Comparison of ENCODE assay signal across 16 mouse cellular contexts in genomic region chr14:54214901-54215300, GRCm38 (mm10). TPM values are rescaled to one million over a fixed set of nuclear protein-coding genes. Genes with fewer than 3 reads are reported as not detected.
DNase-seq lines count a peak whose midpoint lies in the region; ATAC-seq and TF ChIP-seq lines count a peak whose summit lies in the region.
"Had no signal": no experiment of that assay in that cellular context is flagged by ENCODE, and none has a peak within 500 bp of the region (broad histone marks: within the 10 kb centered on the region; RNA-seq: fewer than 3 reads in every experiment).

No protein-coding gene starts in this region.

- no peaks in the 10 kb centered on the region for H3K36me3 ChIP-seq in heart, embryonic 15.5 days
- no peaks in the 10 kb centered on the region for H3K36me3 ChIP-seq in liver, adult 2 months (ENCODE audit: control insufficient read depth, insufficient read depth, low read length)
- H3K36me3 ChIP-seq: forebrain, embryonic 15.5 days; midbrain, embryonic 15.5 days had no signal

- H3K27ac ChIP-seq in heart, embryonic 15.5 days = peak overlapping the region; percentile 59
- H3K27ac ChIP-seq in liver, adult 2 months (replicated peaks; ENCODE audit: insufficient read depth, low read depth, low read length) = peak overlapping the region; percentile 31; the same call in 1 of the 2 replicates
- H3K27ac ChIP-seq in brown adipose tissue, adult 24 weeks (replicated peaks; ENCODE audit: low read depth, low read length) = peak overlapping the region; percentile 24; the same call in 1 of the 2 replicates
- H3K27ac ChIP-seq: forebrain, embryonic 15.5 days; midbrain, embryonic 15.5 days had no signal

- DNase-seq in CD4-positive, CD25-positive, alpha-beta regulatory T cell, adult 2 months (ENCODE audit: low read depth, low spot score) = peak; percentile 46
- DNase-seq in heart, adult 18-20 months = no peak
- no peak for DNase-seq in liver, adult 2 months (ENCODE audit: extremely low read depth, low read depth, low spot score)
- DNase-seq in liver = no peak
- DNase-seq in right cerebral cortex, postnatal 25 days = no peak
- DNase-seq: cerebellum, postnatal 10 days; embryo, embryonic 11 days; right cerebral cortex, postnatal 14 days; thymus, postnatal 25 days had no signal

- WGBS in heart, embryonic 15.5 days = 54% methylated on average over 10 of the region's 10 CpGs
- 78% methylated on average over 10 of the region's 10 CpGs for WGBS in liver, adult 2 months

- peaks cover 6% of the 10 kb centered on the region; the same call in 1 of the 2 replicates for H3K4me1 ChIP-seq in heart, embryonic 15.5 days (replicated peaks)
- 0 out of 2 replicates have a peak, but pooled peaks cover 2% of the 10 kb centered on the region for H3K4me1 ChIP-seq in liver, adult 2 months (ENCODE audit: control insufficient read depth, insufficient read depth, low read length)
- peaks cover 4% of the 10 kb centered on the region; the same call in 1 of the 2 replicates for H3K4me1 ChIP-seq in brown adipose tissue, adult 24 weeks (ENCODE audit: control insufficient read depth, insufficient read depth, insufficient read length, low read length)
- H3K4me1 ChIP-seq: forebrain, embryonic 15.5 days; midbrain, embryonic 15.5 days had no signal

- H3K4me3 ChIP-seq in heart, embryonic 15.5 days = no peak overlapping the region
- no peak overlapping the region for H3K4me3 ChIP-seq in liver, adult 2 months (ENCODE audit: insufficient read depth, low read depth, low read length)
- no peak overlapping the region for H3K4me3 ChIP-seq in brown adipose tissue, adult 24 weeks (ENCODE audit: insufficient read depth, low read depth, low read length)
- H3K4me3 ChIP-seq: erythroblast, embryonic 14.5 days; forebrain, embryonic 15.5 days; midbrain, embryonic 15.5 days had no signal

- no peaks in the 10 kb centered on the region for H3K27me3 ChIP-seq in heart, embryonic 15.5 days
- H3K27me3 ChIP-seq in liver, adult 2 months (ENCODE audit: control insufficient read depth, insufficient read depth, low read length) = no peaks in the 10 kb centered on the region
- H3K27me3 ChIP-seq: forebrain, embryonic 15.5 days; midbrain, embryonic 15.5 days had no signal

- no peak for TF ChIP-seq CTCF in liver, adult 2 months (IDR thresholded peaks at IDR 0.05; ENCODE audit: low read depth, low read length)

- no peak for ATAC-seq in CD4-positive, CD25-positive, alpha-beta regulatory T cell, adult 4 months
- ATAC-seq in heart, embryonic 15.5 days (replicated peaks; ENCODE audit: insufficient number of reproducible peaks, insufficient read depth, low FRiP score, low read depth) = 0 out of 2 replicates have a peak, but pooled peaks have one; percentile 29
- ATAC-seq: activated CD4-positive, CD25-positive, alpha-beta regulatory T cell, adult 4 months; forebrain, embryonic 15.5 days; midbrain, embryonic 15.5 days had no signal

- TF ChIP-seq POLR2A in liver, adult 2 months (IDR thresholded peaks at IDR 0.05; ENCODE audit: extremely low read depth, insufficient read depth, low read length) = no peak

- no peaks in the 10 kb centered on the region for H3K9me3 ChIP-seq in heart, embryonic 15.5 days (replicated peaks)
- H3K9me3 ChIP-seq: forebrain, embryonic 15.5 days; midbrain, embryonic 15.5 days had no signal

- H3K9ac ChIP-seq in heart, embryonic 15.5 days = no peak overlapping the region
- H3K9ac ChIP-seq in liver, adult 2 months (ENCODE audit: low read depth, low read length) = no peak overlapping the region
- H3K9ac ChIP-seq: forebrain, embryonic 15.5 days; midbrain, embryonic 15.5 days had no signal

- no peaks in the 10 kb centered on the region for H3K79me2 ChIP-seq in liver, adult 2 months (ENCODE audit: control insufficient read depth, insufficient read depth, low read length)

- no peak overlapping the region for H3K4me2 ChIP-seq in heart, embryonic 15.5 days
- H3K4me2 ChIP-seq: forebrain, embryonic 15.5 days; midbrain, embryonic 15.5 days had no signal

RNA-seq across cellular contexts. Expression of gene Dad1, which starts 39.0 kb away (rescaled TPM):
- 100 to 1,000 TPM; 437 to 457 TPM for polyA plus RNA-seq in CD4-positive, CD25-positive, alpha-beta regulatory T cell, adult 4 months (2017; shearing (Covaris generic))
- 355 and 362 TPM in 2 replicates for polyA plus RNA-seq in heart, embryonic 15.5 days (2015; fragmentation: Nextera tagmentation; extraction: Ambion mirVana)
- 100 to 1,000 TPM; 107 to 112 TPM for total RNA-seq in heart, adult 18-20 months (2021)
- 39.4 and 57.1 TPM in 2 replicates for total RNA-seq in liver, adult 2 months (2014; rRNA removed)
- 546 and 638 TPM in 2 replicates for polyA plus RNA-seq in liver, adult 2 months (2012; rRNA removed)
- 117 and 150 TPM in 2 replicates for polyA plus RNA-seq in brown adipose tissue, adult 24 weeks (2012; ENCODE audit: insufficient read depth, insufficient read length, missing spikeins)

RNA-seq across cellular contexts. Expression of gene Abhd4, which starts 39.1 kb away (rescaled TPM):
- 10 to 100 TPM; 19.5 to 30.2 TPM for polyA plus RNA-seq in CD4-positive, CD25-positive, alpha-beta regulatory T cell, adult 4 months (2017; shearing (Covaris generic))
- polyA plus RNA-seq in heart, embryonic 15.5 days (2015; fragmentation: Nextera tagmentation; extraction: Ambion mirVana) = 96.0 and 106 TPM in 2 replicates
- 10 to 100 TPM; 38.2 to 43.4 TPM for total RNA-seq in heart, adult 18-20 months (2021)
- 22.1 and 25.2 TPM in 2 replicates for total RNA-seq in liver, adult 2 months (2014; rRNA removed)
- polyA plus RNA-seq in liver, adult 2 months (2012; rRNA removed) = 33.5 and 38.4 TPM in 2 replicates
- polyA plus RNA-seq in brown adipose tissue, adult 24 weeks (2012; ENCODE audit: insufficient read depth, insufficient read length, missing spikeins) = 68.5 and 80.5 TPM in 2 replicates
